Mouse (Mus musculus): ENCODE results near the gene Sgf29. TPM values are rescaled to one million over a fixed set of nuclear protein-coding genes. Genes with fewer than 3 reads are reported as not detected.

Sgf29 gene
- total and polyA plus RNA-seq, 2 experiments from 2014 or later, result 20.7 to 25.3 TPM

- 71% methylated on average over 5 of the region's 5 CpGs for WGBS
- H3K4me3 ChIP-seq (ENCODE audit: low read depth, low read length), result no peak overlapping the region
- TF ChIP-seq CTCF (IDR thresholded peaks at IDR 0.05; ENCODE audit: low read depth) (no peak), EP300 (IDR thresholded peaks at IDR 0.05; ENCODE audit: low read depth) (no peak)
- H3K36me3 ChIP-seq (replicated peaks; ENCODE audit: control insufficient read depth, insufficient read depth, low read length), result no peaks in the 10 kb centered on the region
- no peak overlapping the region for H3K4me2 ChIP-seq (ENCODE audit: low read depth, low read length)
- no peak overlapping the region for H3K27ac ChIP-seq (ENCODE audit: low read depth)
- no peaks in the 10 kb centered on the region for H3K27me3 ChIP-seq (ENCODE audit: control insufficient read depth, insufficient read depth, low read length)
- H3K4me1 ChIP-seq (ENCODE audit: control insufficient read depth, insufficient read depth), result no peaks in the 10 kb centered on the region
- H3K9ac ChIP-seq (replicated peaks; ENCODE audit: low read depth, low read length), result no peak overlapping the region
- ATAC-seq (ENCODE audit: insufficient read depth, low read depth), result no peak
- no peak for DNase-seq (ENCODE audit: low spot score)
- no peaks in the 10 kb centered on the region for H3K9me3 ChIP-seq (replicated peaks; ENCODE audit: control insufficient read depth, low read length)
These were observed 41.3 kb upstream of the Sgf29 start for GRCm38 (mm10) chr7:126607796-126608195.

GRCm38 (mm10) chr7:126612736-126613135 is 36.4 kb upstream of the Sgf29 start:
- Histone ChIP-seq H3K4me1 (ENCODE audit: control insufficient read depth, insufficient read depth) (no peaks in the 10 kb centered on the region), H3K9me3 (replicated peaks; ENCODE audit: control insufficient read depth, low read length) (0 out of 2 replicates have a peak, but pooled peaks cover 3% of the 10 kb centered on the region), H3K27ac (ENCODE audit: low read depth) (no peak overlapping the region), H3K4me3 (ENCODE audit: low read depth, low read length) (no peak overlapping the region), H3K36me3 (replicated peaks; ENCODE audit: control insufficient read depth, insufficient read depth, low read length) (no peaks in the 10 kb centered on the region), H3K27me3 (ENCODE audit: control insufficient read depth, insufficient read depth, low read length) (no peaks in the 10 kb centered on the region), H3K9ac (replicated peaks; ENCODE audit: low read depth, low read length) (no peak overlapping the region), H3K4me2 (ENCODE audit: low read depth, low read length) (no peak overlapping the region)
- ATAC-seq (ENCODE audit: insufficient read depth, low read depth) (no peak), DNase-seq (ENCODE audit: low spot score) (no peak)
- no peak for TF ChIP-seq EP300 (IDR thresholded peaks at IDR 0.05; ENCODE audit: low read depth)
- no peak for TF ChIP-seq CTCF (IDR thresholded peaks at IDR 0.05; ENCODE audit: low read depth)
- 67% methylated on average over 3 of the region's 3 CpGs for WGBS

GRCm38 (mm10) chr7:126616707-126617106 is 32.4 kb upstream of the Sgf29 start:
- DNase-seq (ENCODE audit: low spot score) (no peak), ATAC-seq (ENCODE audit: insufficient read depth, low read depth) (no peak)
- Histone ChIP-seq H3K9me3 (replicated peaks; ENCODE audit: control insufficient read depth, low read length) (0 out of 2 replicates have a peak, but pooled peaks cover 3% of the 10 kb centered on the region), H3K27ac (ENCODE audit: low read depth) (no peak overlapping the region), H3K9ac (replicated peaks; ENCODE audit: low read depth, low read length) (no peak overlapping the region), H3K36me3 (replicated peaks; ENCODE audit: control insufficient read depth, insufficient read depth, low read length) (no peaks in the 10 kb centered on the region), H3K4me1 (ENCODE audit: control insufficient read depth, insufficient read depth) (no peaks in the 10 kb centered on the region), H3K27me3 (ENCODE audit: control insufficient read depth, insufficient read depth, low read length) (no peaks in the 10 kb centered on the region), H3K4me3 (ENCODE audit: low read depth, low read length) (no peak overlapping the region), H3K4me2 (ENCODE audit: low read depth, low read length) (no peak overlapping the region)
- WGBS, result 59% methylated on average over 3 of the region's 3 CpGs
- TF ChIP-seq EP300 (IDR thresholded peaks at IDR 0.05; ENCODE audit: low read depth) (no peak), CTCF (IDR thresholded peaks at IDR 0.05; ENCODE audit: low read depth) (no peak)

- Histone ChIP-seq H3K36me3 (replicated peaks; ENCODE audit: control insufficient read depth, insufficient read depth, low read length) (no peaks in the 10 kb centered on the region), H3K9ac (replicated peaks; ENCODE audit: low read depth, low read length) (no peak overlapping the region), H3K27ac (ENCODE audit: low read depth) (no peak overlapping the region), H3K4me1 (ENCODE audit: control insufficient read depth, insufficient read depth) (no peaks in the 10 kb centered on the region), H3K27me3 (ENCODE audit: control insufficient read depth, insufficient read depth, low read length) (no peaks in the 10 kb centered on the region), H3K4me2 (ENCODE audit: low read depth, low read length) (no peak overlapping the region), H3K9me3 (replicated peaks; ENCODE audit: control insufficient read depth, low read length) (no peaks in the 10 kb centered on the region), H3K4me3 (ENCODE audit: low read depth, low read length) (no peak overlapping the region)
- ATAC-seq (ENCODE audit: insufficient read depth, low read depth) (no peak), DNase-seq (ENCODE audit: low spot score) (no peak)
- 73% methylated on average over 10 of the region's 10 CpGs for WGBS
- TF ChIP-seq CTCF (IDR thresholded peaks at IDR 0.05; ENCODE audit: low read depth), result no peak
- no peak for TF ChIP-seq EP300 (IDR thresholded peaks at IDR 0.05; ENCODE audit: low read depth)
These were observed 29.4 kb upstream of the Sgf29 start for GRCm38 (mm10) chr7:126619559-126620275.

GRCm38 (mm10) chr7:126621452-126622359 is 27.4 kb upstream of the Sgf29 start:
- Histone ChIP-seq H3K27me3 (ENCODE audit: control insufficient read depth, insufficient read depth, low read length) (no peaks in the 10 kb centered on the region), H3K4me2 (ENCODE audit: low read depth, low read length) (no peak overlapping the region), H3K9ac (replicated peaks; ENCODE audit: low read depth, low read length) (no peak overlapping the region), H3K36me3 (replicated peaks; ENCODE audit: control insufficient read depth, insufficient read depth, low read length) (no peaks in the 10 kb centered on the region), H3K4me3 (ENCODE audit: low read depth, low read length) (no peak overlapping the region), H3K27ac (ENCODE audit: low read depth) (no peak overlapping the region), H3K9me3 (replicated peaks; ENCODE audit: control insufficient read depth, low read length) (no peaks in the 10 kb centered on the region), H3K4me1 (ENCODE audit: control insufficient read depth, insufficient read depth) (no peaks in the 10 kb centered on the region)
- no peak for TF ChIP-seq EP300 (IDR thresholded peaks at IDR 0.05; ENCODE audit: low read depth)
- TF ChIP-seq CTCF (IDR thresholded peaks at IDR 0.05; ENCODE audit: low read depth), result no peak
- no peak for ATAC-seq (ENCODE audit: insufficient read depth, low read depth)
- 57% methylated on average over 9 of the region's 9 CpGs for WGBS
- no peak for DNase-seq (ENCODE audit: low spot score)
